Mouse (Mus musculus) gastrocnemius, adult 2 months (tissue): ENCODE measurements around the gene Wscd2. TPM values are rescaled to one million over a fixed set of nuclear protein-coding genes. Genes with fewer than 3 reads are reported as not detected.
"Not testable (repeated sequence)": the region's sequence is repeated elsewhere in the genome, so short reads cannot be mapped to it uniquely, and the experiment has no call there.

Source experiments
- DNase-seq: peaks from one replicate; pipeline ENCODE4 v3.0.0; 2022
- H3K27ac ChIP-seq: fragments of 200-600 bp; 2 replicates; pipeline ENCODE4 v1.8.1; 2022; ENCODE audit warnings: mild to moderate bottlenecking
- H3K4me3 ChIP-seq: fragments of 200-600 bp; 2 replicates; pipeline ENCODE4 v1.8.1; 2022; ENCODE audit warnings: mild to moderate bottlenecking, moderate library complexity
- CTCF ChIP-seq: fragments of 200-600 bp; IDR thresholded peaks from 2 replicates; pipeline ENCODE4 v1.8.1; 2022; ENCODE audit warnings: antibody characterized with exemption, mild to moderate bottlenecking, moderate library complexity
- intact Hi-C: fragments of 180-260 bp; cut with DNase I; formaldehyde crosslinking; loops from one replicate; pipeline ENCODE4 v1.15.1; 2025
- total RNA-seq, 2 experiments: library from RNA; stranded (reverse); gene quantifications; 2 replicates each; pipeline ENCODE4 v1.2.3; 2021

Wscd2 gene
- total RNA-seq, 2 experiments from 2014 or later, result 0.08 to 0.36 TPM

- Histone ChIP-seq H3K27ac (no peak overlapping the region), H3K4me3 (no peak overlapping the region)
- intact Hi-C loops, result no loop called here
- TF ChIP-seq CTCF, result no peak
- DNase-seq, result no peak
These were observed 94.3 kb downstream of the Wscd2 start for GRCm38 (mm10) chr5:113584439-113584838.

GRCm38 (mm10) chr5:113585619-113586457 is 95.7 kb downstream of the Wscd2 start:
- DNase-seq, H3K4me3 ChIP-seq, H3K27ac ChIP-seq: not testable (repeated sequence)
- intact Hi-C loops, result loop anchor here (2.0 kb wide), 1 partner anchor 139 kb away; the partner anchor contains the start of gene 1700069L16Rik

- not testable (repeated sequence) for H3K4me3 ChIP-seq, H3K27ac ChIP-seq
- TF ChIP-seq CTCF, result peak; percentile 39; the same call in 1 of the 2 replicates
- DNase-seq, result peak; percentile 6
- intact Hi-C loops, result loop anchor here (2.0 kb wide), 1 partner anchor 138 kb away; the partner anchor contains the start of gene 1700069L16Rik
These were observed 96.3 kb downstream of the Wscd2 start for GRCm38 (mm10) chr5:113586458-113586849.

- no peak overlapping the region for H3K27ac ChIP-seq
- DNase-seq, result no peak
- intact Hi-C loops, result no loop called here
- H3K4me3 ChIP-seq, result no peak overlapping the region
- TF ChIP-seq CTCF, result no peak
These were observed 100.0 kb downstream of the Wscd2 start for GRCm38 (mm10) chr5:113590010-113590640.

- no peak for TF ChIP-seq CTCF
- H3K4me3 ChIP-seq, result no peak overlapping the region
- H3K27ac ChIP-seq, result no peak overlapping the region
- intact Hi-C loops, result no loop called here
- no peak for DNase-seq
These were observed 101.0 kb downstream of the Wscd2 start for GRCm38 (mm10) chr5:113591166-113591565.

- DNase-seq, result no peak
- no peak overlapping the region for H3K4me3 ChIP-seq
- H3K27ac ChIP-seq, result no peak overlapping the region
- no peak for TF ChIP-seq CTCF
- intact Hi-C loops, result no loop called here
These were observed 101.7 kb downstream of the Wscd2 start for GRCm38 (mm10) chr5:113591751-113592230.

- H3K27ac ChIP-seq, result no peak overlapping the region
- no peak overlapping the region for H3K4me3 ChIP-seq
- no peak for TF ChIP-seq CTCF
- DNase-seq, result no peak
- intact Hi-C loops, result no loop called here
These were observed 104.0 kb downstream of the Wscd2 start for GRCm38 (mm10) chr5:113593911-113594705.

- intact Hi-C loops, result no loop called here
- no peak for DNase-seq
- no peak for TF ChIP-seq CTCF
- Histone ChIP-seq H3K27ac (no peak overlapping the region), H3K4me3 (no peak overlapping the region)
These were observed 106.1 kb downstream of the Wscd2 start for GRCm38 (mm10) chr5:113596252-113596651.

- intact Hi-C loops, result no loop called here
- H3K4me3 ChIP-seq, result no peak overlapping the region
- no peak for DNase-seq
- H3K27ac ChIP-seq, result no peak overlapping the region
- TF ChIP-seq CTCF, result no peak
These were observed 106.7 kb downstream of the Wscd2 start for GRCm38 (mm10) chr5:113596780-113597353.

- no peak for DNase-seq
- Histone ChIP-seq H3K27ac (no peak overlapping the region), H3K4me3 (no peak overlapping the region)
- intact Hi-C loops, result no loop called here
- no peak for TF ChIP-seq CTCF
These were observed 110.0 kb downstream of the Wscd2 start for GRCm38 (mm10) chr5:113600181-113600580.

- Histone ChIP-seq H3K4me3 (no peak overlapping the region), H3K27ac (no peak overlapping the region)
- TF ChIP-seq CTCF, result no peak
- intact Hi-C loops, result no loop called here
- no peak for DNase-seq
These were observed 110.7 kb downstream of the Wscd2 start for GRCm38 (mm10) chr5:113600803-113601202.

GRCm38 (mm10) chr5:113603471-113603870 is 113.3 kb downstream of the Wscd2 start:
- intact Hi-C loops, result no loop called here
- Histone ChIP-seq H3K4me3 (no peak overlapping the region), H3K27ac (no peak overlapping the region)
- no peak for TF ChIP-seq CTCF
- no peak for DNase-seq
